Mouse (Mus musculus) small intestine, adult 2 months (tissue): ENCODE measurements around the gene Gm37240. TPM values are rescaled to one million over a fixed set of nuclear protein-coding genes. Genes with fewer than 3 reads are reported as not detected.
"Not testable (repeated sequence)": the region's sequence is repeated elsewhere in the genome, so short reads cannot be mapped to it uniquely, and the experiment has no call there.

Experiments
- H3K27ac ChIP-seq: fragments of 200-500 bp; 2 replicates; pipeline ENCODE4 v1.5.1; 2012; ENCODE audit warnings: low read depth, low read length, control low read depth, inconsistent platforms; ENCODE audit not compliant: insufficient read depth
- H3K27me3 ChIP-seq: fragments of 200-500 bp; 2 replicates; pipeline ENCODE4 v1.6.1; 2012; ENCODE audit warnings: mild to moderate bottlenecking, moderate library complexity, low read length, inconsistent platforms; ENCODE audit not compliant: control insufficient read depth, insufficient read depth
- H3K36me3 ChIP-seq: fragments of 200-500 bp; 2 replicates; pipeline ENCODE4 v1.6.1; 2012; ENCODE audit warnings: mild to moderate bottlenecking, low read length, control low read depth, inconsistent platforms; ENCODE audit not compliant: control insufficient read depth, insufficient read depth
- H3K4me1 ChIP-seq: fragments of 200-500 bp; 2 replicates; pipeline ENCODE4 v1.6.1; 2012; ENCODE audit warnings: low read length, inconsistent platforms, mixed read lengths; ENCODE audit not compliant: control insufficient read depth, insufficient read depth, insufficient read length
- H3K4me3 ChIP-seq: fragments of 200-500 bp; 2 replicates; pipeline ENCODE4 v1.5.1; 2012; ENCODE audit warnings: low read depth, mild to moderate bottlenecking, control low read depth, inconsistent platforms, low read length, moderate library complexity
- CTCF ChIP-seq: fragments of 200-500 bp; IDR thresholded peaks from 2 replicates; pipeline ENCODE4 v1.5.1; 2012; ENCODE audit warnings: low read depth, mild to moderate bottlenecking, control low read depth, inconsistent platforms, low read length, moderate library complexity, mixed read lengths; ENCODE audit not compliant: insufficient replicate concordance, insufficient read length; ENCODE audit errors: extremely low read depth
- POLR2A ChIP-seq: fragments of 200-500 bp; IDR thresholded peaks from 2 replicates; pipeline ENCODE4 v1.6.1; 2012; ENCODE audit warnings: low read depth, mild to moderate bottlenecking, control low read depth, inconsistent platforms, low read length, moderate library complexity
- WGBS: fragments of 180-500 bp; shearing (Covaris S2); methylation state at CpG from one replicate; pipeline ENCODE4 v1.1.7; 2018; 5-methylcytosine and 5-hydroxymethylcytosine counted together
- polyA plus RNA-seq: library from polyadenylated mRNA; depleted of rRNA; stranded (reverse); fragments of >200 nt; gene quantifications from 2 replicates; pipeline ENCODE4 v1.2.3, GENCODE M21; 2012

Gene Gm37240
- polyA plus RNA-seq, 1 experiment: 58.2 TPM

DNA sequence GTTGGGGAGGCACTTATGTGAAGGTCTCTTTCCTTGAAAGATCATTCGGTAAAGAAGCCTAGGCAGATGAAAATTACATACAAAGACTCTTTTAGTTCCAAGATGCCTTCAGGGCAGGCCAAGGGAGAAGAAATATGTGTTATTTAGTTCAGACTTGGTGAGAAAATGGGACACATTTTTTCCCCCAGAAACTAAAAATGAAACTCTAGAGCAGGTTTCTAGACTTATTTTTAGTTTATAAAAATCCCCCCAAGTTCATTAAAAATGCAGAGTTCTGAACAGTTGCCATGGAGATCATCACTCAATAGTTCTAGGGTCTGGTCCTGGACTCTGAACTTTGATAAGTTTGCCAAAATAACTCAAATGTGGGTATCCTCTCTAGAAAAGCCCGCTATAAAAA is 1226.9 kb downstream of the Gm37240 start:
- Histone ChIP-seq H3K4me3 (no peak overlapping the region), H3K36me3 (no peaks in the 10 kb centered on the region), H3K4me1 (peaks cover 25% of the 10 kb centered on the region), H3K27me3 (no peaks in the 10 kb centered on the region), H3K27ac (peak overlapping the region; percentile 36; the same call in 1 of the 2 replicates)
- WGBS: 78% methylated on average over 2 of the region's 2 CpGs
- TF ChIP-seq POLR2A (no peak), CTCF (no peak)

DNA sequence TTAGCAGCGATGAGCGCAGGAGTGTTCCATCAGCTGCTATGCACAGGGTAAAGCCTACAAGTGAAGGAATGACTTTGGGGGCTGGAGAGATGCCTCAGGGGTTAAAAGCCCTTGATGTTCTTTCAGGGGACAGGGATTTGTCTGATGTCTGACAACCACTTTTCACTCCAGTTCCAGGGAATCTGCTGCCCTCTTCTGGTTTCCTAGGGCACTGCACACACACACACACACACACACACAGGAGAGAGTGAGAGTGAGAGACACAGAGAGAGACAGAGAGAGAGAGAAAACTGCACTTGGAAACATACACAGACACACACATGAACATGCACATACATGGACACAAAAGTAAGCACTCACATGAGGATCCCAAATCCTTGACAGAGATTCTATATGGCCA is 1228.4 kb downstream of the Gm37240 start:
- WGBS: 99% methylated on average over 2 of the region's 2 CpGs
- no peak overlapping the region for H3K27ac ChIP-seq
- TF ChIP-seq CTCF: no peak
- no peak for TF ChIP-seq POLR2A
- no peaks in the 10 kb centered on the region for H3K27me3 ChIP-seq
- H3K4me3 ChIP-seq: no peak overlapping the region
- H3K36me3 ChIP-seq: no peaks in the 10 kb centered on the region
- peaks cover 34% of the 10 kb centered on the region for H3K4me1 ChIP-seq

DNA sequence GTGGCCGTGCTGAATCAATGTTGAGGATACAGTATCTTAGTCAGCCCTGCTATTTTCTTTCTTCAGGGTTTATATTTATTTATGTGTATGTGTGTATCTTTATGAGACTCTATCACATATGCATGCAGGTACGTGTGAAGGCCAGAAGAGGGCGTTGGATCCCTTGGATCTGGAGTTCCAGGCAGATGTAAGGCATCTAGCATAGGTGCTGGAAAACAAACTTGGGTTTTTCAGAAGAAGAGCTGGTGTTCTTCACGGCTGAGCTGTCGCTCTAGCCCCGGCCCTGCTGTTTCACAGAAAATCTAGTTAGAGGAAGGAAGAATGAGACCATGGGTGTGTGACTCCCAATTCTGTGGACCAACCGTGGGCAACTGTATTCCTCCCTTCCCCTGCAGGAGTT is 1229.3 kb downstream of the Gm37240 start:
- H3K27ac ChIP-seq: peak overlapping the region; percentile 82
- H3K27me3 ChIP-seq: no peaks in the 10 kb centered on the region
- TF ChIP-seq CTCF (no peak), POLR2A (no peak)
- 86% methylated on average over 7 of the region's 7 CpGs for WGBS
- no peak overlapping the region for H3K4me3 ChIP-seq
- peaks cover 37% of the 10 kb centered on the region for H3K4me1 ChIP-seq
- no peaks in the 10 kb centered on the region for H3K36me3 ChIP-seq

DNA sequence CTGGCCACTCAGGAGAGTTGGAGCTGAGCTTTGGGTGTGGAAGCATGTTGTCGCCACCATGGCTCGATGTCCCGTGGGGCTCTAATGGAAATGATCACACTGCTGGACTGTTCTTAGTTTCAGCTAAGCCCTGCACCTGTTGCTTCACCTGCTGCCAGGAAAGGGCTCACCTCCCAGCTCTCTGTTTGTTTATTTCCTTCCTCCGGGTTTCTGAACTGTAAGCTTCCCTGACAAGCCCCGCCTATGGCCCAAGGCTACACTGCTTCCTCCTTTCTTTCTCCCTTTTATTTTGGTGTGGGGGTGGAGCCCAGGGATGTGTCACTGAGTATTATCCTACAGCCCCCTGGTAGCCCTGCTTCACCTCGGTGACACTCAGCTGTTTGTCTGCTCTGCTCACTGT is 1230.1 kb downstream of the Gm37240 start:
- WGBS: 12% methylated on average over 6 of the region's 6 CpGs
- TF ChIP-seq CTCF (no peak), POLR2A (no peak)
- H3K4me1 ChIP-seq: peaks cover 39% of the 10 kb centered on the region
- H3K27me3 ChIP-seq: no peaks in the 10 kb centered on the region
- peak overlapping the region; percentile 82 for H3K27ac ChIP-seq
- H3K4me3 ChIP-seq: no peak overlapping the region
- H3K36me3 ChIP-seq: no peaks in the 10 kb centered on the region

DNA sequence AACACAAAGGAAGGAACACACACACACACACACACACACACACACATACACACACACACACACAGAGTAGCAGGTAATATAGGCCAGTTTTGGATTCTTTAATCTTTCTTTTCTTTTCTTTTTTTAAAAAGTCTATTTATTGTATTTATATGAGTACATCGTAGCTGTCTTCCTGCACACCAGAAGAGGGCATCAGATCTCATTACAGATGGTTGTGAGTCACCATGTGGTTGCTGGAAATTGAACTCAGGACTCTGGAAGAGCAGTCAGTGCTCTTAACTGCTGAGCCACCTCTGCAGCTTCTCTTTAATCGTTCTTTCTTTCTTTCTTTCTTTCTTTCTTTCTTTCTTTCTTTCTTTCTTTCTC is 1231.5 kb downstream of the Gm37240 start:
- H3K4me3 ChIP-seq: not testable (repeated sequence)
- 64% methylated on average over 2 of the region's 2 CpGs for WGBS

DNA sequence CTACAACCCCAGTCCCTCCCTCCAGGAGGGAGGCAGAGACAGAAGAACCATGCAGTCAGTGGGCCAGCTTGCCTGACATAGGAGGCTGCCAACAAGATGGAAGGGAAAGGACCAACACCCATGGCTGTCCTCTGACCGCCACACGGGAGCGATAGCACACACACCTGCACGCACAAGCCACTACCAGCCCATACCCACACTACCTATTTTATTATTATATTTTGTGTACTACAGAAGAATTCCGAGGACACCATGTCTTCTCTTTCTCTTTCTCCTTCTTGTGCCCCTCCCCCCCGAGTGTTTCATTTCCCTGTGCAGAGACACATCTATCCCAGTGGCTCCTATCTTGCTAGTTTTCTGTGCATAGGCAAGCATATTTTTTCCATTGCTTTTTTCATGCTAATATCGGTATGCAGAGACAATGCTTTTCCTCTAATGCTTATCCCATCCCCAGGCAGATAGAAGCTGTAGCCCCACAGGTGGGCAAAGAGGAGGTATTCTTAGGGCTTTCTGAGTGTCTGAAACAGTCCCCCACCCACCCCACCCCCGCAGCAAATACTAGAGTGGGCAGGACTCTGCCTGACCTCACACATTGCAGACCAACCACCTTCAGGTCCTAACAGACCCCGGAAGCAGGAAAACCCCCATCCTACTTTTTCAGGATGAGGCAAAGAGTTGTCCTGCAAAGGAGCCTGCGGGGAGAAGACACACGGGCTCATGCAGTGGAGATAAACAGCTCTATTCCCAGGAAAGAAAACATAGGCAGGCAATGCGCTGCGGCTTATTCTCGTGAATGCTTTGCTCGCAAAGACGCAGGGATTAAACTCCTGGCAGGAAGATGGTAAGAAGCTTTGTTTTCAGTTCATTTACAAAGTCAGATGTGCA is 1232.2 kb downstream of the Gm37240 start:
- Histone ChIP-seq H3K27me3 (no peaks in the 10 kb centered on the region), H3K4me1 (peaks cover 33% of the 10 kb centered on the region), H3K27ac (peak overlapping the region; percentile 76), H3K36me3 (no peaks in the 10 kb centered on the region), H3K4me3 (no peak overlapping the region)
- no peak for TF ChIP-seq CTCF
- no peak for TF ChIP-seq POLR2A
- WGBS: 40% methylated on average over 16 of the region's 16 CpGs

More for the DNA sequence above, 1231.5 kb downstream of the Gm37240 start:
- H3K4me1 ChIP-seq: peaks cover 33% of the 10 kb centered on the region
- not testable (repeated sequence) for H3K27me3 ChIP-seq, H3K36me3 ChIP-seq, H3K27ac ChIP-seq

DNA sequence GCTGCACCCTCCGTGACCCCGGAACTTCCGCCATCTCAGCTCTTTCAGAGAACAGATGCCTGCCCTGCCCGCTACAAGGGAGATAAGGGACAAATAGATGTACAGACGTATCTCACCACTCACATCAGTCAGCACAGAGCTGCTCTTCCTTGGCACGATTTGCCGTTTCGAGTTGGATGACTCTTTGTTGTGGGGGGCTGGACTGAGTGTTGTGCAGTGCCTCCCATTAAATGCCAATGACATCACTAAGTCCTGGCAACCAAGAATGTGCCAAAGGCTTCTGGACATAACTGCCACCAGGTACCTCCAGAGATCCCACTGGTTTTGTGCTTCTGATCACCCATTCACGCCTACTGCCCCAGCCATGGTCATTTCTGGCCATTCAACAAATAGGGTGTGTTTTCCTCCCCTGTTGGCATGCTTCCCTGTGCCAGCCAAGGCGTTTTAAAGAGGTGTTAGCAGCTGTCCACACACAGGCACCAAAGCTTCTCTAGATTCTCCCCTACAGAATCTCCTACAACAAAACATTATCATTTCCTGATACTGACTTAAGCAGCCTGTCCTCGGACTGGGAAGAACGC is 1233.0 kb downstream of the Gm37240 start:
- H3K27ac ChIP-seq: peak overlapping the region; percentile 76
- 7% methylated on average over 12 of the region's 12 CpGs for WGBS
- peak overlapping the region; percentile 32 for H3K4me3 ChIP-seq
- TF ChIP-seq POLR2A (no peak), CTCF (no peak)
- no peaks in the 10 kb centered on the region for H3K36me3 ChIP-seq
- no peaks in the 10 kb centered on the region for H3K27me3 ChIP-seq
- peaks cover 30% of the 10 kb centered on the region for H3K4me1 ChIP-seq
